16 mouse cellular contexts compared by ENCODE assay signal in the genomic region with DNA sequence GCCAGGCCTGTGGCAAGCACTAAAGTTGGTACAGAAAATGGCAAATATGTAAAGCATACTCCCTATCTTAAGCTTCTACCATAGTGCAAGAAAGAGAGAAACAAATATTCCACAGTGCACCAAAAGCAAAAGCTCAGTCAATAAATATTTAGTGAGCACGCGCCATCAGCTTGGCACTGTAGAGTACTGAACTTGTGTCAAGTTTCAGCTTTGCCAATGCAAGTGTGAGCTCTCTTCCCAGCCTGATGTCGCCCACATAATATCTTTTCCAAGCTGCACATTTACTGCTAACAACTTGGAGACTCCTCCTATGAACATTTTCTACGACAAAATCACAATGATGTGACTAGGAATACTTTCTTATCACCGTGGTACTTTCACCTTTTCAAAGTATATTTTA.
"Had no signal": no experiment of that assay in that cellular context is flagged by ENCODE, and none has a peak within 500 bp of the region (broad histone marks: within the 10 kb centered on the region; RNA-seq: fewer than 3 reads in every experiment).

No protein-coding gene starts in this region.

- H3K4me1 ChIP-seq: liver, embryonic 12.5 days; lung, embryonic 15.5 days; megakaryocyte, embryonic 14.5 days; midbrain, embryonic 12.5 days; neural tube, embryonic 13.5 days had no signal

- H3K4me3 ChIP-seq: limb, embryonic 15.5 days; liver, embryonic 12.5 days; lung, embryonic 15.5 days; megakaryocyte, embryonic 14.5 days; midbrain, embryonic 12.5 days; neural tube, embryonic 13.5 days had no signal

- H3K27ac ChIP-seq: kidney, postnatal 0 days; limb, embryonic 15.5 days; liver, embryonic 12.5 days; lung, embryonic 15.5 days; macrophage; midbrain, embryonic 12.5 days; neural tube, embryonic 13.5 days had no signal

- DNase-seq: kidney, adult 8-10 months; kidney, postnatal 4 days; lung, postnatal 14 days; retina, postnatal 1 day; right cerebral cortex, postnatal 4 days; spleen, adult 18-20 months; thymus, adult 2 months; thymus, postnatal 25 days had no signal

- H3K27me3 ChIP-seq: limb, embryonic 15.5 days; liver, embryonic 12.5 days; lung, embryonic 15.5 days; megakaryocyte, embryonic 14.5 days; midbrain, embryonic 12.5 days; neural tube, embryonic 13.5 days had no signal
